Mouse (Mus musculus): ENCODE measurements around the gene Creb3l2. TPM values are rescaled to one million over a fixed set of nuclear protein-coding genes. Genes with fewer than 3 reads are reported as not detected.

Gene Creb3l2
- total RNA-seq, 2 experiments from 2014 or later: 1.1 to 2.9 TPM

DNA sequence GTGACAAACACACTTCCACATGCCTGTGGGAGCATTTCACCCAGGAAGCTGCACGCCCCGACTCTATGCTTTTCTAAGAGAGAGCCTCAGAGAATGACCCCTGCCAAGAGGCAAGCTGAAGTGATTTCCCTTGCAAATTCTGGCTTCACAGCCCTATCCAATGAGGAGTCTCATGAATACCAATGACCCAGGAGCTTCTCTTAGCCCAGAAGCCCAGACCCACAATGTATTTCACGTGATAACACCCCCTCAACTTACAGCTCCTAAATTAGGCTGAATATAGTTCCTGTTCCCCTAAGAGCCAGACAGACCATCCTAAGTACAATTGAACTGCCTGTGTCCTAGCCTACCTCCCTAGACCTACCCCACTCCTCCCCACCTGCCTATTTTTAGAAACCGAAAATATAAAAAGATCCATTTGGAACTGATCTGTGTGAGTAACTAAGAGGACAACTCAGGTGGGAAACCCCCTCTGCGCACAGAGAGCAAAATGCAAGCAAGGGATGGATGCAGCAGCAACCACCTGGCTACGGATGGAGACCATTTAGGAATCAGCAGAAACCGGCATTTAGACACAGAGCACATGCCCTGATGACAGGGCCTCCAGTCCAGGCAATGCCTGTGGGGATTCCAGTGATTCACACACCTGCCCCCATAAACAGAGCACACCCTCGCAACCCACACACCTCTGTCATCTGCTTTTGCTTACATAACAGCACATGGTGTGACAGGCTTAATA, 144.0 kb downstream of the Creb3l2 start:
- no peak for ATAC-seq (replicated peaks; ENCODE audit: low FRiP score, poor library complexity, severe bottlenecking)

DNA sequence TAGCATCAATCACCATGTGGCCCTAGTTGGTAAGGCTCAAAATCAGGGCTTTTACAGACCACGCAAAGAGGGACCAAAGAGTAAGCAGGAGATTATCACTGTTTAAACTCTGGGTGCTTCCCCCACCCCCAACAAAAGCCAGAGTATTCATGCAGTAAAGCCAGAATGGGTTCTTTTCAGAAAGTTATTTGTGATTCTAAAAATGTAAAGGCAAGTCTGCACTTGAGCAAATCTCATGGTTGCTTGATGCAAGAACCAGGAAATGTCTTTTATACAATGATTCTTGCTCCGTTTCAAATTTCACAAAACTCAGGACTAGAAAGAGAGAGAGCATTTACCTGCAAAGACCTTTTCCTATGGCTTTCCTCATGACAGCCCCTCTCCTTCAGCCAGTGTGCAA, 149.9 kb downstream of the Creb3l2 start:
- ATAC-seq (replicated peaks; ENCODE audit: low FRiP score, poor library complexity, severe bottlenecking): no peak

DNA sequence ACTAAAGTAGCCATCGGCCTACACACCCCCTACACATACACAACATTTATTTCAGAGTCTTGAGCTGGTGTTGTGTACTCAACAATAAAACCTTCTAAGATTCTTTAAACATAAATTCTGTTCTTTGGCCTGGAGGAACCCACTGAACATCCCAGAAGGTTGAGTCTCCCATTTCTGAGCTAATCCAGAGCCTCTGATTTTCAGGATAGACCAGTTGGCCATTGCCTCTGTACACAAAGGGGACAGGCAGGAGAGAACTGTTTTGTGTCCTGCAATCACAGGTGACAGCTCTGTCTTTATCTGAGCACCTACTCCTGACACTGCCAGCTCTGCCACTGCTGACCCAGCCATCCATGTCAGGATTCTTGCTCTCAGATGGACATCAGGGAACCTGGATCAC, 150.8 kb downstream of the Creb3l2 start:
- ATAC-seq (replicated peaks; ENCODE audit: low FRiP score, poor library complexity, severe bottlenecking): no peak

DNA sequence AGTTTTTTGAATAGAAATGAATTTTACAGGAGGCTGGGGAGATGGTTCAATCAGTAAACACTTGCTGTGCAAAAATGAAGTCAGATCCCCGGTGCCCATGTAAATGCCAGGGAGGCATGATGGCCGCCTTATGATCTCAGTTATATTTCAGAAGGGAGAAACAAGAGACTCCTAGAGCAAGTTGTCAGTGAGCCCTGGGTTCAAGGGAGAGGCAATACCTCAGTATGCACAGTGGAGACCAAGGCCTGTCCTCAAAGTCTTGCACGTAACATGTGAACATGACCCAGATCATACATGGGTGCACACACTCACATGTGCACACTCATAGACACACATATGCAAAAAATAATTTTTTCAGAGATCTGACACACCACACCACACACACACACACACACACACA, 151.3 kb downstream of the Creb3l2 start:
- no peak for ATAC-seq (replicated peaks; ENCODE audit: low FRiP score, poor library complexity, severe bottlenecking)

DNA sequence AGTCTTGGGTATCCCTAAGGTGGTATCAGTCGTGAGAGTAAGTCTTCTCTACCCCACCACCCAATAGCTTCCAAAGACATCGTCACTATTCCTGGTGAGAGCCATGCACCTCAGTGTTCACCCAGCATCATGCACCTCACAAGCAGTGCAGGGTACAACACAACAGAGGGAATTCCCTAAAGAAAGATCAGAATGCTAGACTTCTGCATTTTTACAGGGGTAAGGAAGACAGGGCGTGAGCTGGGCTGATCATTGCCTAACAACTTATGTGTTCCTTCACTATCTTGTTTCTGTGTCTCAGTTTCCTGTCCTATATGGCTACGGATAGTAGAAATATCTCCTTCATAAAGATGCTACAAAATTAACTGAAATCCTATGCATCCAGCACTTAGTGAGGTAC, 155.8 kb downstream of the Creb3l2 start:
- no peak for ATAC-seq (replicated peaks; ENCODE audit: low FRiP score, poor library complexity, severe bottlenecking)

DNA sequence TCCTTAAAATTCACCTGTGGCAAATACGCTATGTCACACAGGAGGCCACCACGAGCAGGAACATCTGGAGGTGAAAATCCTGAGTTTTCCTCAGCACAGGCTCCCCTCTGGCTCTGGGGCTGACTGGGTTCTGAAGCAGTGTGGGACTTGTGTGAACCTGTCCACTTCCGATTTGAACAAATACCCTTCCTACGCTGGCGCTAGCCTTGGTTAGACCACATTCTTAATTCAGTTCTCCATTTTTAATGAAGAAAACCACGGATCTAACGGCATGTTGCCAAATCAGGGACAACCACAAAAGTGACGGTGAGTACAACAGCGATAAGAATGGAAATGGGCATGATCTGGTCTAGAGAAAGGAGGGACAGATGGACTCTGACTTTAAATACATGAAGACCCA, 157.1 kb downstream of the Creb3l2 start:
- no peak for ATAC-seq (replicated peaks; ENCODE audit: low FRiP score, poor library complexity, severe bottlenecking)

DNA sequence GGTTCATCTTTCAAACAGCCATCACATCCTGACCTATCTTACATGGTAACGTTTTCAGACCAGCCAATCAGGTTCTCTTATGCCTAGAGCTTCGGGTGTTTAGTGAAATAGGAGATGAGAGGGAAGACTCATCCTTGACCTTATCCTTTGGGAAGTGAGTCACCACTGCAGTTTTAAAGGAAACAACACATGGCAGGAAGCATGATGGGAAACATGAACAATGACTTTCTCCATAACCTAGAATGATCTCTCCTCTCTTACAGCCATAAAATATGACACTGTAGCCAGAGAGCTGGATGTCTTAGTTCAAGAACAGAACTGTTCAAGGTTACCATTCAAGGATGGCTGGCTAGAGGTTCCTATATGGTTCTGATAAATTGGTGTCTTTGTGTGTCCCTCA, 158.6 kb downstream of the Creb3l2 start:
- ATAC-seq (replicated peaks; ENCODE audit: low FRiP score, poor library complexity, severe bottlenecking): no peak

DNA sequence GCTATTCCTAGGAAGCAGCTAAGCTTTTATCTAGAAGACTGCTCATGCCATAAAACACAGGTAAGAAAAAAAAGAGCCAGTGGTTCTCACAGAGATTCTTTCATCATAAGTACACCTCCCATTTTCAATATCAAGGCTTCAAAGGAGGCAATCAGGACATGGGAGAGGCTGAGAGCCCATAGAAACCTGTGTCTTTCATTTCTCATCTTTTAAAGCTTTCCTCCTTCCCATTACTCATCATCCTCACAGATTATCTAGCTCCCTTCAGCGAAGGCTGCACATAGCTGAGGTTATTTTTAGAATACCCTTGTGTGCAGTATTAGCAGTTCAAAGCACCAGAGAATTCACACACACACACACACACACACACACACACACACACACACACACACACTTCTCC, 159.3 kb downstream of the Creb3l2 start:
- ATAC-seq (replicated peaks; ENCODE audit: low FRiP score, poor library complexity, severe bottlenecking): no peak

Other genes starting within 250 kb of the Creb3l2 start
- gene Dgki, start 142.0 kb downstream of the Creb3l2 start, total RNA-seq (2015; ENCODE audit: low replicate concordance): 1.0 TPM in 1 of 2 replicates, not detected in the other
- gene Dgki, start 142.0 kb downstream of the Creb3l2 start, total RNA-seq (2017; ENCODE audit: low replicate concordance): 1.1 TPM in 1 of 2 replicates, not detected in the other
- not detected in 2 replicates for gene Akr1d1, start 88.0 kb upstream of the Creb3l2 start, total RNA-seq (2015; ENCODE audit: low replicate concordance)
- gene Akr1d1, start 88.0 kb upstream of the Creb3l2 start, total RNA-seq (2017; ENCODE audit: low replicate concordance): not detected in 2 replicates